Mouse (Mus musculus) layer of hippocampus, adult 8-10 months (tissue): ENCODE measurements around the gene Smarcc2. TPM values are rescaled to one million over a fixed set of nuclear protein-coding genes. Genes with fewer than 3 reads are reported as not detected.

Source experiments
- microRNA-seq, 2 experiments: library from miRNA; unstranded; fragments of <30 nt; microRNA quantifications; one replicate each; pipeline ENCODE4 v1.2.0; 2022
- total RNA-seq, 4 experiments: library from RNA; stranded (reverse); gene quantifications; 2 replicates each; pipeline ENCODE4 v1.2.4; 2022

Smarcc2 gene
- total RNA-seq, 4 experiments from 2014 or later, result 238 to 267 (median 258) TPM

Small RNA genes lying within 50 kb of the gene (microRNA-seq; reads per million reads assigned to microRNA genes)
- gene Mir6916 (0 reads per million in 2 experiments), gene Mir8105 (1.0 to 1.9 reads per million in 2 experiments)

Other genes with a start within 250 kb of the Smarcc2 start
- 10 to 100 TPM in 1 of 4 experiments, 1 to 10 TPM in 3; 9.2 to 10.3 (median 9.6) TPM for gene Spryd4, start 247.4 kb upstream of the Smarcc2 start, total RNA-seq
- gene Mip, start 233.4 kb upstream of the Smarcc2 start, total RNA-seq, result not detected
- 1 to 10 TPM; 5.7 to 8.0 (median 7.4) TPM for gene Timeless, start 227.2 kb upstream of the Smarcc2 start, total RNA-seq
- not detected for gene Apon, start 205.2 kb upstream of the Smarcc2 start, total RNA-seq
- gene Apof, start 190.6 kb upstream of the Smarcc2 start, total RNA-seq, result not detected
- gene Stat2, start 188.7 kb upstream of the Smarcc2 start, total RNA-seq, result 10 to 100 TPM; 34.3 to 39.3 (median 37.8) TPM
- gene Il23a, start 160.5 kb upstream of the Smarcc2 start, total RNA-seq, result not detected
- 10 to 100 TPM; 14.6 to 16.3 (median 15.5) TPM for gene Pan2, start 155.9 kb upstream of the Smarcc2 start, total RNA-seq
- 10 to 100 TPM; 69.2 to 89.4 (median 82.4) TPM for gene Cnpy2, start 136.8 kb upstream of the Smarcc2 start, total RNA-seq
- 100 to 1,000 TPM; 221 to 231 (median 224) TPM for gene Cs, start 121.5 kb upstream of the Smarcc2 start, total RNA-seq
- 10 to 100 TPM; 47.5 to 57.4 (median 51.9) TPM for gene Coq10a, start 90.3 kb upstream of the Smarcc2 start, total RNA-seq
- gene Ankrd52, start 82.1 kb upstream of the Smarcc2 start, total RNA-seq, result 10 to 100 TPM; 46.3 to 57.3 (median 50.2) TPM
- gene Slc39a5, start 58.0 kb upstream of the Smarcc2 start, total RNA-seq, result under 1 TPM in 3 of 4 experiments, not detected in 1; 0.35 to 0.45 (median 0.43) TPM
- 100 to 1,000 TPM in 2 of 4 experiments, 10 to 100 TPM in 2; 94.4 to 107 (median 100) TPM for gene Nabp2, start 47.8 kb upstream of the Smarcc2 start, total RNA-seq
- 10 to 100 TPM; 71.7 to 79.9 (median 75.7) TPM for gene Rnf41, start 47.6 kb upstream of the Smarcc2 start, total RNA-seq
- 100 to 1,000 TPM; 486 to 591 (median 538) TPM for gene Myl6, start 34.9 kb downstream of the Smarcc2 start, total RNA-seq
- gene Myl6b, start 39.4 kb downstream of the Smarcc2 start, total RNA-seq, result 10 to 100 TPM; 18.4 to 23.6 (median 22.6) TPM
- 10 to 100 TPM in 2 of 4 experiments, 1 to 10 TPM in 2; 7.0 to 11.5 (median 9.3) TPM for gene Esyt1, start 66.6 kb downstream of the Smarcc2 start, total RNA-seq
- gene Zc3h10, start 88.5 kb downstream of the Smarcc2 start, total RNA-seq, result 10 to 100 TPM; 12.7 to 17.0 (median 15.2) TPM
- 1,000 to 10,000 TPM; 1,259 to 1,817 (median 1,529) TPM for gene Rpl41, start 90.1 kb downstream of the Smarcc2 start, total RNA-seq
- gene Pa2g4, start 106.7 kb downstream of the Smarcc2 start, total RNA-seq, result 10 to 100 TPM; 58.7 to 62.0 (median 59.0) TPM
- 1 to 10 TPM; 6.8 to 8.4 (median 8.1) TPM for gene Erbb3, start 130.4 kb downstream of the Smarcc2 start, total RNA-seq
- gene Rps26, start 167.5 kb downstream of the Smarcc2 start, total RNA-seq, result 100 to 1,000 TPM; 141 to 325 (median 239) TPM
- 10 to 100 TPM; 15.5 to 19.8 (median 16.2) TPM for gene Ikzf4, start 186.7 kb downstream of the Smarcc2 start, total RNA-seq
- 10 to 100 TPM; 12.0 to 16.6 (median 14.3) TPM for gene Suox, start 214.8 kb downstream of the Smarcc2 start, total RNA-seq
- gene Rab5b, start 237.0 kb downstream of the Smarcc2 start, total RNA-seq, result 100 to 1,000 TPM; 132 to 151 (median 135) TPM
- gene Pmel, start 244.9 kb downstream of the Smarcc2 start, total RNA-seq, result 1 to 10 TPM in 3 of 4 experiments, under 1 TPM in 1; 0.62 to 2.4 (median 1.1) TPM
- gene Cdk2, start 245.8 kb downstream of the Smarcc2 start, total RNA-seq, result 1 to 10 TPM; 2.5 to 4.3 (median 3.4) TPM